Mouse (Mus musculus) ES-Bruce4 (cell line): ENCODE measurements at regions not wholly inside any gene's neighbourhood (a gene's known extent, or its start where the extent isn't known, plus 50 kb on each side); places are given as distances from the start of the nearest gene placed in this dataset.

Experiments
- H3K27ac ChIP-seq: 2 replicates; pipeline ENCODE4 v1.5.1; 2012; ENCODE audit warnings: low read length, inconsistent platforms; ENCODE audit not compliant: insufficient read depth
- H3K27me3 ChIP-seq: 2 replicates; pipeline ENCODE4 v1.6.1; 2012; ENCODE audit warnings: mild to moderate bottlenecking, low read length, inconsistent platforms; ENCODE audit not compliant: control insufficient read depth, poor library complexity, insufficient read depth, severe bottlenecking
- H3K36me3 ChIP-seq: 2 replicates; pipeline ENCODE4 v1.6.1; 2012; ENCODE audit warnings: inconsistent platforms, mild to moderate bottlenecking, low read length, moderate library complexity; ENCODE audit not compliant: control insufficient read depth, poor library complexity, insufficient read depth, severe bottlenecking
- H3K4me1 ChIP-seq: one replicate; pipeline ENCODE4 v1.8.1; 2011; ENCODE audit warnings: low read length; ENCODE audit not compliant: control insufficient read depth, insufficient read depth
- H3K4me3 ChIP-seq: 2 replicates; pipeline ENCODE4 v1.5.1; 2011; ENCODE audit warnings: low read depth, mild to moderate bottlenecking, low read length
- H3K9ac ChIP-seq: 2 replicates; pipeline ENCODE4 v1.6.1; 2012; ENCODE audit warnings: low read depth, mild to moderate bottlenecking, inconsistent platforms; ENCODE audit not compliant: poor library complexity, severe bottlenecking
- H3K9me3 ChIP-seq: replicated peaks from 2 replicates; pipeline ENCODE4 v1.6.1; 2012; ENCODE audit warnings: mild to moderate bottlenecking, low read length, inconsistent platforms; ENCODE audit not compliant: control insufficient read depth, poor library complexity, insufficient read depth, severe bottlenecking
- CTCF ChIP-seq: IDR thresholded peaks from one replicate; pipeline ENCODE4 v1.8.1; 2011; ENCODE audit warnings: low read depth, low read length
- EP300 ChIP-seq: IDR thresholded peaks from 2 replicates; pipeline ENCODE4 v1.6.1; 2011; ENCODE audit warnings: low read depth, low read length; ENCODE audit not compliant: insufficient read depth
- POLR2A ChIP-seq: IDR thresholded peaks from one replicate; pipeline ENCODE4 v1.8.1; 2011; ENCODE audit warnings: low read length; ENCODE audit not compliant: insufficient read depth

DNA sequence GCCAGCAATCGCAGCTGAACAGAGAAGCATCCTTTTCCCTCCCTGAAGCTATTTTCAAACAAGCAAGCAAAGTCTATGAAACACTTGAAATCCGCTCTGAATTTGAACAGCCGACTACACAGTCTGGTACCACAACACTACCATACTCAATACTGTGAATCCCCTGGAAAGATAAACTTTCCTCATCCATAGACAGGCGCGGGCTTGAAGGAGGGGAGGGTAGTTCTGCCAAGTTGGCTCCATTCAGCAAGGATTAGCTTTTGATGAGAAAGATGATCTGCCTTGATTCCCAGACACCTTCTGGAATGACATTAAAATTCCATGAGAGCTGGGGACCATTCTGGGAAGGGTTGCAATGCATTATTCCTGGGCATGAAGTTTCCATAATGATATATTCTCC, 186.4 kb upstream of the A430005L14Rik start:
- TF ChIP-seq EP300 = no peak
- no peak for TF ChIP-seq POLR2A
- no peak for TF ChIP-seq CTCF
- Histone ChIP-seq H3K4me3 (no peak overlapping the region), H3K4me1 (no peaks in the 10 kb centered on the region), H3K27me3 (no peaks in the 10 kb centered on the region), H3K9me3 (no peaks in the 10 kb centered on the region), H3K9ac (no peak overlapping the region), H3K27ac (no peak overlapping the region), H3K36me3 (no peaks in the 10 kb centered on the region)

DNA sequence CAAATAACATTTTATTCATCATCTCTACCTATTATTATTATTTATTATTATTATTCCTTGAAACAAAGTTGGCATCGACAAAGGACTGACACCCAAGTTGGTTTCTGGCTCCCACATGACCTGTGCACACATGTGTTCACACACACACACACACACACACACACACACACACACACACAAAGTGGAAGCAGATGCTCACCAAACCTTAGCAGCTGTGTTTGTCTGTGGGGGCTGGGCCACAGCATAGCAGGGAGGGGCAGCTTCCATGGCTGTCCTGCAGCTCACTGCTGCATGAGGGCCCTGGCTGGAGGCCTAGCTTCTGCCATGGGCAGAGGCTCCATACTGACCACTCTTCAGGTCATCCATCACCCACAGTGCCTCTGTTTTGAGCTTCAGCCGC, 176.5 kb upstream of the A430005L14Rik start:
- H3K4me1 ChIP-seq = no peaks in the 10 kb centered on the region
- no peak for TF ChIP-seq EP300
- TF ChIP-seq CTCF = no peak
- no peaks in the 10 kb centered on the region for H3K9me3 ChIP-seq
- H3K4me3 ChIP-seq = no peak overlapping the region
- H3K36me3 ChIP-seq = no peaks in the 10 kb centered on the region
- H3K9ac ChIP-seq = no peak overlapping the region
- H3K27me3 ChIP-seq = no peaks in the 10 kb centered on the region
- H3K27ac ChIP-seq = no peak overlapping the region

GRCm38 (mm10) chr4:153781271-153781670, 175.8 kb upstream of the A430005L14Rik start:
- no peaks in the 10 kb centered on the region for H3K4me1 ChIP-seq
- H3K9ac ChIP-seq = no peak overlapping the region
- no peak overlapping the region for H3K4me3 ChIP-seq
- no peaks in the 10 kb centered on the region for H3K27me3 ChIP-seq
- H3K36me3 ChIP-seq = no peaks in the 10 kb centered on the region
- no peaks in the 10 kb centered on the region for H3K9me3 ChIP-seq
- H3K27ac ChIP-seq = no peak overlapping the region
- TF ChIP-seq EP300 (no peak), CTCF (no peak), POLR2A (no peak)

DNA sequence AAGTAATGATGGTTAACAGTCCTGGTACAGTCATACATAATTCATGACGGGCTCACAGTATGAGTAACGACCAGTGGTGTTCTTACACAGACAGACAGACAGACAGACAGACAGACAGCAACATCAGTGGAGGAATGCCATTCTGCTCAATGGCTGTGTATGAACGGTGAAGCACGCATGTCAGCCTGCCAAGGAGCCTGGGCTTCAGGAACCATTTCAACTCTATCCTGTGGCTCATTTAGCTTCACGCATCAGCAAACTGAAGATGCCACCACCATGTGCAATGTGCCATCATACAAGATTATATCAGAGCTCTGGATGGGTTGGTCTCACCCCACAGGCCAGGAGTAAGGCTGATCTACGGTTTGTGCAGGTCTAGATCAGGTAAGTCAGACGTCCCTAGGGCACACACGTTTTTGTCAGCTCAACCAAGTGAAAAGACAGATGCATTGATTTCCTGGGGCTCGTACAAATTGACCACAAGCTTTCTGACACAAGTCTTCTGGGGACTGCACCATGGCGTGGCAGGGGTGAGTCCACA, 175.0 kb upstream of the A430005L14Rik start:
- Histone ChIP-seq H3K36me3 (no peaks in the 10 kb centered on the region), H3K4me1 (no peaks in the 10 kb centered on the region), H3K9ac (no peak overlapping the region), H3K9me3 (no peaks in the 10 kb centered on the region), H3K27ac (no peak overlapping the region), H3K27me3 (no peaks in the 10 kb centered on the region), H3K4me3 (no peak overlapping the region)
- no peak for TF ChIP-seq EP300
- no peak for TF ChIP-seq CTCF
- no peak for TF ChIP-seq POLR2A

- no peaks in the 10 kb centered on the region for H3K9me3 ChIP-seq
- no peaks in the 10 kb centered on the region for H3K27me3 ChIP-seq
- no peak for TF ChIP-seq EP300
- no peak overlapping the region for H3K4me3 ChIP-seq
- no peak overlapping the region for H3K9ac ChIP-seq
- H3K27ac ChIP-seq = no peak overlapping the region
- no peaks in the 10 kb centered on the region for H3K4me1 ChIP-seq
- no peaks in the 10 kb centered on the region for H3K36me3 ChIP-seq
Observed at GRCm38 (mm10) chr4:153784401-153784800, 172.6 kb upstream of the A430005L14Rik start.

DNA sequence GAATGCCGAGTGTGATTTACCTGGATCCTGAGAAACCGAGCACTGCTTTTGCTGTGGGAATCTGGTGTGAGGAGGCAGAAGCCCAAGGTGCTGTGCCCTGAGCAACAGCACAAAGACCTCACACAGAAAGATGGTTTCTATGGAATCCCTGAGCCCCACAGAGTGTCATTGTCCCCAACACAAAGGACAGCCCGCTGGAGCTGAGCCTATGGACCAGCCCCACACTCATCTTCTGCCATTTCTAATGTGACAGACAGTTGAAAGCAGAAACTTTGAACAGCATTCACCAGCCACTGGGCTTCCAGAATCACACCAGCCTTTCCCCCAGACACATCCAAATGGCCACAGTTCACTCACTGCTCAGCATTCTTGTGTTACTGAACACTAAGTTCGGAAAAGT, 171.5 kb upstream of the A430005L14Rik start:
- Histone ChIP-seq H3K9ac (no peak overlapping the region), H3K27me3 (no peaks in the 10 kb centered on the region), H3K27ac (no peak overlapping the region), H3K36me3 (no peaks in the 10 kb centered on the region), H3K9me3 (no peaks in the 10 kb centered on the region), H3K4me3 (no peak overlapping the region), H3K4me1 (no peaks in the 10 kb centered on the region)
- TF ChIP-seq CTCF = no peak
- no peak for TF ChIP-seq POLR2A
- no peak for TF ChIP-seq EP300
